Mouse (Mus musculus): ENCODE results near the gene Med16.
A peak's percentile ranks its signal among the peaks of the same experiment; 100 is the strongest.

Med16 gene

DNA sequence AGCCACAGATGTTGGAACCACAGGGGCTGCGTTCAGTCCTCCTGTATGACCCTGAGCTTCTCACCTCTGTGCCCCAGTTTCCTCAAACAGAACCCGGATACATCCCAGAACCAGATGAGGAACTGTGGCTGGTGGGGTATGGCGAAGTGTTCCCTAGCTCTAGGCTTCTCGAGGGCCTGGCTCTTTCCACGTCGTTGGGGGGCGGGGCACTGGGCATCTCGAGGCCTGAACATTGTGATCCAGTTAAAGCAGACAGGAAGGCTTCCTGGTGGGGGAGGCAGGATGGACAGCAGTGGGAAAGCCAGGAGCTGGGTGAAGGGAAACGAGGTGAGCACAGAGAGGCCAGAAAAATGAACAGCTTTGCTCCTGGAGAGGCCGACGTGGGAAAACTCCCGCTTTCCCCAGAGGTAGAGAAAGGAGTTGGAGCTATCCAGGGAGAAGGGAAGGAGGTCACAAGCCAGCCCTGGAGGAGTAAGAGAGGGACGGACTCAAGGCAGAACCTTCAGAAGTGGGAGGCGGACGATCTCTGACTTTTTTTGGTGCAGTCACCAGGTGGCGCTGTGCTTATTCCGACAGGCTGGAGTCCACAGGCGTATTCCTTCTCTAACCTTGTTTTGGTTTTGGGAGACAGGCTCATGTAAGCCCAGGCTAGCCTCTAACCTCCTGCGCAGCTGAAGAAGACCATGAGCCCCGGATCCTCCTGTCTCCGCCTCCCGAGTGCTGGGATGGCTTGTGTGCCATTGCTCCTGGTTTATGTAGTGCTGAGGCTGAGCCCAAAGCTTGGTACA, 25.2 kb downstream of the Med16 start:
- peak; percentile 90 for DNase-seq

DNA sequence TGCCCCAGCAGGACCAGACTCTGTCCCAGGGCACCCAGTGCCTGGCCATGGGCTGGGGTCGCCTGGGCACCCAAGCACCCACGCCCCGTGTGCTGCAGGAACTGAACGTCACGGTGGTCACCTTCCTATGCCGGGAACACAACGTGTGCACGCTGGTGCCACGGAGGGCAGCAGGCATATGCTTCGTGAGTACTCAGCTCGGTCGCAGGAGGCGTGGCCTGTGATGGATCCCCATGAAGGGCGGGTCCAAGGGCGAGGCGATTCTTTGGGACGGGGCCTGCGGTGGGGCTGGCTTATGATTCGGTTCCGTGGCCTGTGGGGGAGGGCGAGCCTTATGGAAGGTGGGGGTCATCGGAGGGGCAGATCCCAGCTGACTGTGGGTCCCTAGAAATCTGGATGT, 26.7 kb downstream of the Med16 start:
- peak; percentile 63 for DNase-seq

GRCm38 (mm10) chr10:79880721-79881120, 28.0 kb downstream of the Med16 start:
- peak; percentile 45 for DNase-seq

- no peak for DNase-seq
Measured at GRCm38 (mm10) chr10:79879527-79879926, 29.2 kb downstream of the Med16 start.

GRCm38 (mm10) chr10:79877757-79878156, 31.0 kb downstream of the Med16 start:
- peak; percentile 70 for DNase-seq

- no peak for DNase-seq
Measured at GRCm38 (mm10) chr10:79877174-79877573, 31.5 kb downstream of the Med16 start.

DNA sequence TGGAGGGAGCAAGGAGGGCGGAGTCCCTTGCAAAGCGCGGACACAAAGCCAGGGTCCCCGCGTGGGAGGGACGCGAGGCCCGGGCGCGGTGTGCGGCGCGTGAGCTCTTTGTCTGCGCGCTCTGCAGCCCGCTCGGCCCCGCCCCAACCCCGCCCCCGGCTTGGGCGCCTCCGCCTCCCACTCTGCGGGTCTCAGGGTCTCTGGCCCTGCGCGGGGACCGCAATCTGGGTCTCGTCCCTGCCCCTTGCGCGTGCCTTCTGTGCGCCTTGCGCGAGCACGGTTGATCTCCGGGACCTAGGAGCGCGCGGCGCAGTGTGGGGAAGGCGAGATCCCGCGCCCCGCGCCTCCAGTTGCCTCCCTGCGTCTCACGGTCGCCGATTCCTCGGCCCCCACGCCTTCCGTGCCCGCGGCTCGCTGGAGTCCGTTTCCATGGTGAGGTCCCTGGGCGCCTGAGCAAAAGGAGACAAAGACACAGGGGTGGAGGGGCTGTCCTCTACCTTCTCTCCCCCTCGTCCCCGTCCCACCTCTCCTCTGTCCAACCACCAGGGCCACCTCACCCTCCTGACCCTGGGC, 34.3 kb downstream of the Med16 start, which contains the start of the genes Prtn3 and Plppr3:
Gene Prtn3 (plus strand): TSS at position 187 of the 573 bp plus-strand sequence.
Gene Plppr3 (minus strand): TSS at position 345 of the 573 bp plus-strand sequence.
- peak; percentile 68 for DNase-seq

DNA sequence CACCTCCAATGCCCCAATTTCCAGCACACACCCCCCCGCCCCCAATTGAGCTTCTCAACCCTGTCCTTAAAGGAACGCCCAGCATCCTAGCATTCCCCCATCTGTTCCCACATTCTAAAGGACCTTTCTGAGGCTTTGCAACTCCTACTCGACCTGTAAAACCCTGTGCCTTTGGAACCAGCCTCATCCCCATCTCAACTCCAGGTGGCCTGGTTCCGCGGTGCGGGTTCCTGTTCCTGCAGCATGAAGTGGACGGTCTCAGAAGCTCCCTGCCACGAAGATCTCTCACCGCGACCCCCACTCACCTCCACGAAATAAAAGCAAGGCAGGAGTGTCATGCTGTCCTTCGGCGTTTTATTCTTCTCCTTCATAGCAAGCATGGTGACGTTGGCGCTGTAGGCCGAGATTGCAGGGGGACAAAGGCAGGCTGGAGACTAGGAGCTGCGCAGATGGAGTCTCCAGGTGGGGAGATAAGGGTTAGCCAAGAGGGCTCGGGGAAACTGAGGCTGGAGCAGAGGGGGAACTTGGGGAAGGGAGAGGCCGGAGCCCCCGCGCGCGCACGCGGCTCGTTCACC, 34.9 kb downstream of the Med16 start:
- DNase-seq, result no peak

- no peak for DNase-seq
Measured at GRCm38 (mm10) chr10:79873313-79873712, 35.4 kb downstream of the Med16 start.

DNA sequence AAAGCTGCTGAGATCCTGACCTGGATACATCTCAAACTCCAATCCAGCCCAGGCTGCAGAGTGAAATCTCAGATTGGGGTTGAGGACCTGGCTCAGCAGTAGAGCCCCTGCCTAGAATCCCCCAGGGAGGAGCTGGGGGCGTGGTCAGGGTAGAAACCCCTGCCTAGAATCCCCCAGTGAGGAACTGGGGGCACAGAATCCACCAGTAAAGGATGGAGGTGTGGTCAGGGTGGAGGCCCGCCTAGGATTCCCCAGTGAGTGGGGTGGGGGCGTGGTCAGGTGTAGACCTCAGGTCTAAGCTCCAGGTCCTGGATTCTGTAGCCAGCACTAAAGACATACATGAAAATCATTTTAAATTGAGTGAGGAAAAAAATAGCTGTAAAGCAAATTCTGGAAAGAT, 35.9 kb downstream of the Med16 start:
- DNase-seq, result no peak

DNA sequence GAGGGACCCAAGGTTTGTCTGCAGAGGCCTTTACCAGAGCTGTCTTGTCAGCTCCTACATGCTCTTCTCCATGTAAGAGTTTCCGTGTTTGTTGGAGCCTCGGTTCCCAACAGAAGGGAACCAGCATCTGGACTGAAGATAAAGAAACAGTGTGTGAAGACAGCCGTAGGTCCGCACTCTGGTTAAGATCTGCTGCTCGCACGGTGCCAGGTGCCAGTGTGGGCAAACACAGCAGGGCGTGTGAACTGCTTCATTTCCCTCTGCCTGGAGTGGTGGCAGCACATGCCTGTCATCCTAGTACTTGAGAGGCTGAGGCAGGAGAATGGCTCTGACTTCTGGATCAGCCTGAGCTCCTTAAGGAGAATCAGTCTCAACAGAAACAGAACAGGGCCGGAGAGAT, 36.9 kb downstream of the Med16 start:
- DNase-seq, result no peak

DNA sequence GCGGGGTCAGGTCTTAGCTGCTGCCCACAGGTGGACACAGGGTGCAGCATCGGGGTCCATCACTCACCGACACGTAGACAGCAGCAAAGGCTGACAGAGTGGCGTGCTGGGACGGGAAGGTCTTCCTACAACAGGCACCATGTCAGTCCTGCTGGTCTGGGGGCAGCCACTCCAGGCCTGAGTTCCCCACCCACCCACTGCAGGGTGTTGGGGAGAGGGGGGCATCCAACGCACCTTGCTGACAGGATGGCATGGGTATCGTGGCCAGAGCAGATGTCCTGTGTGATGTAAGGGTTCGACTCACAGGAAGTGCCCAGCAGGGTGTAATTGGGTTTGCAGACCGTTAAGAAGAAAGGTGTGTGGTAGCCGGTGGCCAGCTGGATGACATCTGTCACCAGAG, 42.1 kb downstream of the Med16 start:
- no peak for DNase-seq

- DNase-seq, result peak; percentile 50
Measured at GRCm38 (mm10) chr10:79865801-79866295, 42.9 kb downstream of the Med16 start.

- peak; percentile 41 for DNase-seq
Measured at GRCm38 (mm10) chr10:79865189-79865601, 43.5 kb downstream of the Med16 start.

- peak; percentile 42 for DNase-seq
Measured at GRCm38 (mm10) chr10:79864351-79865188, 44.2 kb downstream of the Med16 start.

GRCm38 (mm10) chr10:79862925-79863324, 45.8 kb downstream of the Med16 start:
- peak; percentile 57 for DNase-seq

GRCm38 (mm10) chr10:79862049-79862788, 46.5 kb downstream of the Med16 start:
- DNase-seq, result peak; percentile 52

- DNase-seq, result peak; percentile 78
Measured at GRCm38 (mm10) chr10:79861230-79862048, 47.3 kb downstream of the Med16 start.

- no peak for DNase-seq
Measured at GRCm38 (mm10) chr10:79860079-79860911, 48.4 kb downstream of the Med16 start.

- peak; percentile 54 for DNase-seq
Measured at GRCm38 (mm10) chr10:79859116-79859515, 49.6 kb downstream of the Med16 start.

All from kidney, postnatal 10 days (tissue).